Mouse (Mus musculus) frontal cortex, adult 2 months (tissue): Measurements from ENCODE around the gene Cntnap5b. TPM values are rescaled to one million over a fixed set of nuclear protein-coding genes. Genes with fewer than 3 reads are reported as not detected.

ENCODE experiments used
- DNase-seq, 2 experiments: peaks; one replicate each; pipeline ENCODE4 v3.0.0; 2022; ENCODE audit warnings: low spot score in 1 of 2; ENCODE audit errors: extremely low spot score in 1 of 2
- polyA plus RNA-seq: library from polyadenylated mRNA; depleted of rRNA; stranded (reverse); fragments of >200 nt; gene quantifications from 2 replicates; pipeline ENCODE4 v1.2.3, GENCODE M21; 2012

The Cntnap5b gene
- polyA plus RNA-seq, 1 experiment: 3.4 TPM

DNA sequence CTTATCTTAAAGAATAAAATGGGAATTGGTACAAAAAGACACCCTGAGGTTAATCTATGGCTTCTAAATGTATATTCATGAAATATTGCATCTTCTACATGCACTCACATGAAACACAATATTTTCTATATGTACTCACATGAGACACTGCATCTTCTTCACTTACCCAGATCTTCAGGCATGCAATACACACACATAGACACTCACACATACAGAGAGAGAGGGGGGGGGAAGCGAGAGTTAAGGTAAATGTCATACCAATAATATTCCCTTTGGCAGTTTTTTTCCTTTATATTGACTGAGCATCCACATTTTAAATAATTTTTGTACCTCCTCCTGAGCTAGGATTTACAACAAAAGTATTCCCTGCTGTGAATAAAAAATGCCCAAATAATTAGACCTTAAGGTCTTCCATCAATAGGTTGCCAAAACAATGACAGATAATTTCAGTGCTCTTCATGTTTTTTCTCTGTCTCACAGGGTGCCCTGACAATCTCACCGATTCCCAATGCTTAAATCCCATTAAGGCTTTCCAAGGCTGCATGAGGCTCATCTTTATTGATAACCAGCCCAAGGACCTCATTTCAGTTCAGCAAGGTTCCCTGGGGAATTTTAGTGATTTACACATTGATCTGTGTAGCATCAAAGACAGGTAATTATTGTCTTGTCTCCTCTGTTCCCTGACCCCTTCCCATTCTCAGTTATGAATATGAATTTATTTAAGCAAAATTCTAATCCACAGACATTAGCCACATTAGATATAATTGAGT, 391.2 kb downstream of the Cntnap5b start:
- no peak for DNase-seq

DNA sequence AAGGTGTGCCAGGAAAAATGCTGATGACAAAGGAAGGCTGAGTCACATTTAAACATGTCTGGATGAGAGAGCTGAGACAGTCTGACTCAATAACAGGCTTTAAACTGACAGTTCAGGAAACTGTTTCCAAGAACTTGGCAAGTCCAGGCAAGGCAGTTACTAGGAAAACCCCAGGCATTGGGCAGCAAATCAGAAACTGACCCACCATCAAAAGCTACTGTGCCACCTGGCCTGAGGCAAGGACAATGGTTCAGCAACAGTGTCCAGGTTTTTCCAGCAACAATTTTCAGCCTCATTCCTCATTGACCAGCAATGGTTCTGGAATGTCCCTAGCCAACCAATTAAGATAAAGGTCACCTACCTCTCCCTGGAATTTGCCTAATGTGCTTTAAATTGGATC, 399.0 kb downstream of the Cntnap5b start:
- no peak for DNase-seq

- peak in 1 of 2 experiments; percentile 6 for DNase-seq
Measured at GRCm38 (mm10) chr1:100180050-100180449, 407.5 kb downstream of the Cntnap5b start.

- peak in 1 of 2 experiments; percentile 37 for DNase-seq
Measured at GRCm38 (mm10) chr1:100231980-100232608, 459.5 kb downstream of the Cntnap5b start.

GRCm38 (mm10) chr1:100251964-100252363, 479.4 kb downstream of the Cntnap5b start:
- no peak for DNase-seq

DNA sequence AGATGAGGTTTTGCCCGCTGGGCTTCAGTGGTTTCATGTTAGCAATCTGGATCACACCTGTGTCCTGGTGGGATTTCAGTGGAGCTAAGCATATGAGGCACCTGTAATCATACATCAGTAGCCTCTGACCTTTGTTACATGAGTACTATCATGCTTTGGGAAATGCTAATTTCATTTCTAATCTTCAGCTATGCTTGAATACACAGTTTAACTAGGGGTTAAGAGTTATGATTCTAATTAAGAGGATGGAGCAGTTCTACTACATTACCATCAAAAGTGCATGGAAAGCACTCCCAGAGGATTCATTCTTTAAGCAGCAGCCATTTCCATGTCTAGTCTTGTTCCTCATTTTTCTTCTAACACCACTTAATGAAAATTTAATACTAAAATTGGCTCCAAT, 538.1 kb downstream of the Cntnap5b start:
- DNase-seq: no peak

DNA sequence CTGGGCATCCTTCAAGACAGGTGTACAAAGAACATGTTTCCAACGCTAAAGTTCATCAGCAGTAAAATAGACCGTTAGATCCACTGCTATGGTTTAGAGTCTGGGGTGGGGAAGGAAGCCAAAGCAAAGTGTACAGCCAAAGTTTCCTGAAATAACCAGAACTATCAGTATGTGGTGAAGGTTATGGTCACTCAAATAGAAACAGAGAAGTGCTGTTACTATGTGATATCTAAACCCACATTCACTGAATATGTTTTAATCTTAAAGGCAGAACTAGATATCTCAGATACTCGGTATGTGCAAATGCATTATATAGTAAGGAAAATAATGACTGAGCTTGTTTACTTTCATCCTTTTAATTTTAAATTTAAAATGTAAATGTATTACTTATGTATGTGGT, 558.5 kb downstream of the Cntnap5b start:
- DNase-seq: no peak

DNA sequence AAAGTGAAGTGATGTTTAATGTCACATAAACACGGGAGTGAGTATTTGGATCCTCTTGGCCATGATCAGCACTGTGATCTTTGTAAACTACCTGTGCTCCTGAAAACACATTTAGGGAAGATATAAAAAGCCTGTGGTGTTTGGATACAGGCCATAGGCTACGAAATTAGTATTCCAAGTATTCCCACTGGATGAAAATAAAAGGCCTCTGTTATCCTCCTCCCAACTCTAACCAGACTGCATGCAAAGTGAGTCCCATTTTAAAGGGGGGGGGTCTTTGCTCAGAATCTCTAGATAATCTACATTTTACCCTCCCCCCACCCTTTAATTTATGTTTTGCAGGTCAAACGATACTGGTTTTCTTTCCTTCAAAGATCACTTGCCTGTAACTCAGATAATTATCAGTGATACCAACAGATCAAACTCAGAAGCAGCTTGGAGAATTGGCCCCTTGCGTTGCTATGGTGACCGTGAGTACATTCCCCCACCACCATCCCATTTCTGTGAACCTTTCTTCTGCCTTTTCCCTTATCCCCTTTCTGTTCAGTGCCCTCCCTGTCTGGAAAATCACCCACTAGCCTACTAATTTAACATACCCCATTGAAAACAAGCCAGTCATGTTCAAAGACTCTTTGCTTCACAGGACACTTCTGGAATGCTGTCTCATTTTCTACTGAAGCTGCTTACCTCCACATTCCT, 597.0 kb downstream of the Cntnap5b start:
- no peak for DNase-seq

- DNase-seq: no peak
Measured at GRCm38 (mm10) chr1:100386252-100386651, 613.7 kb downstream of the Cntnap5b start.

DNA sequence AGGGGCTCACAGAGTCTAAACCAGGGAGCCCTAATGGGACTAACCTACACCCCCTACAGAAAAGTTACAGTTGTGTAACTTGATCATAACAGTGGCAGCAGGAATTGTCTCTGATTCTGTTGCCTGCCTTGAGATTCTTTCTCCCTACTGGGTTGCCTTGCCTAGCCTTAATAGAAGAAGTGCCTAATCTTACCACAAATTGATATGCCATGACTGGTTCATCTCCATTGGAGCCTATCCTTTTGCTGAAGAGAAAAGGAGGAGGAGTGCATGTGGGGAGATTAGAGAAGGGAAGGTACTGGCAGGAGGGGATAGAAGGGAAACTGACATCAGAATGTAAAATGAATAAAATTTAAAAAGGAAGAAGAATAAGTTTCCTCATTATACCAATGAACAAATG, 621.5 kb downstream of the Cntnap5b start:
- DNase-seq: no peak

GRCm38 (mm10) chr1:100416658-100417224, 644.2 kb downstream of the Cntnap5b start:
- no peak for DNase-seq

DNA sequence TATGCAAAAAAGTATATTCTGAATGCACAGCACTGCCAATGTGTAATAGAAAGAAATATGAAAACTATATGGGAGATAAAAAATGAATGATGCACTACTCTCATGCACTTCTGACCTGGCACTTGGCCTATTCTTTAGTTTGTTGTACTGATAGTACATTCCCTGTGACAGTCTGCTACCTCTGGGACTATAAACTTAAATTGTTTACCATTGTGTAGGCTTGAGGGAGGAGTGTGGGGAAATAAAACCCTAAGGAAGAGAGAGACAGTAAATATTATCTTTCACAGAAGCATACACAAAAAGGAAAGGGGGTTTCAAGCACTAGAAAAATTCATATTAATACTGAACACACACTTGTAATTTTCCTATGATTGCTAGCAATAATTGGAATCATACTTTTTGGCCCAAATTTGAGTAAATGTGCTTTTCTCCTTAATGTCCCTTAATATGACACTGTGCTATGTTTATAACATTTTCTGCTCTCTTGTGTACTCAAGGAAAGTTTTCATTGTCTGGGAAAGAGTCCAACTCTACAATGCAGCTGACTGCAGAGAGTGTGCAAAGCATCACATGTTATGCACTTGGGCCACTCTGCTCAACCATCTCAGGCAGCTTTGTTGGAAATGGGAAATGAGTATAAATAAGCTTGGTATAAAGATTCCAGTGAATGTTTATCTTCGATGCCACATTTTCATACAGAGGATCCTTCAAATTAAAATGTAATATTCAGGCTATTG, 657.6 kb downstream of the Cntnap5b start:
- DNase-seq: no peak

DNA sequence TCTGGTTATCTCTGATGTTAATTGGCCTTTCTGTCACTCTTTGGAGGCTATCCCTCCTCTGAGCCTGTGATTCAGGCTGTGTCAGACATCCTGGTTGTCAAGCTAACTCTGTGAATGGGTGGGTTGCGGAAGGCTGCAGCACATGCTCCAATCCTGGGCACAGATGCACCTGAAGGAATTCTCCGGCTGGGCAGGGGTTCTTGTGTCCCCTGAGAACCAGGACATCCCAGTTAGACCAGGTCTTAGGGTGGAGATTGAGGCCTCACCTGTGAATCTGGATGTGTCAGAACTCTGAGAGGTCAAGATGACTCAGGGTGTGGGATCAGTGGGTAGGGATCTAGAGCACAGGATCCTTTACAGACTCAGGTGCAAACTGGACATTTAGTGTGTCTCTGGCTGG, 691.3 kb downstream of the Cntnap5b start:
- DNase-seq: no peak

- no peak for DNase-seq
Measured at GRCm38 (mm10) chr1:100465226-100465625, 692.7 kb downstream of the Cntnap5b start.

GRCm38 (mm10) chr1:100467595-100467994, 695.0 kb downstream of the Cntnap5b start:
- peak in 1 of 2 experiments; percentile 20 for DNase-seq

DNA sequence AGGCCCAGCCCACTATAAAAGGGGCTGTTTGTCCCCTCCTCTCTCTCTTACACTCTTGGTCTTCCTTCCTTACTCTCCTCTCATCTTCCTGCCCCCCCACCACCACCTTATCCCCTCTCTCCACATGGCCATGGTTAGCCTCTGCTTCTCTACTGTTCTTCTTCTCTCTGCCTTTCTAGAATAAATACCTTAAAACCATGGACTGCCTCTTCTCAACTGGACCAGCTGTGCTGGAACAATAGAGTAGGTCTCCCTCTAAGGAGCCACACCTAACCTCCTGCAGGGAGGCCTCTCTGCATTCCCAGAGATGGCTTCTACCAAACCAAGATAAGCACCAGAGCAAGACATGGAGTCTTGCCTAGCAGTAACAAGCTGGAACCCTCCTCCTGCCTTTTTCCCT, 737.3 kb downstream of the Cntnap5b start:
- no peak for DNase-seq
